Mouse (Mus musculus) spleen, adult 2 months (tissue): ENCODE measurements around the gene Add3. TPM values are rescaled to one million over a fixed set of nuclear protein-coding genes. Genes with fewer than 3 reads are reported as not detected.

Experiments used
- DNase-seq, 2 experiments: peaks; one replicate each; pipeline versions ENCODE4 v3.0.0 to v3.0.0-alpha.2; 2012 to 2021; ENCODE audit warnings: low spot score in 2 of 2, low read depth in 1 of 2
- H3K27ac ChIP-seq: fragments of 200-500 bp; 2 replicates; pipeline ENCODE4 v1.5.1; 2012; ENCODE audit warnings: low read length, inconsistent platforms; ENCODE audit not compliant: insufficient read depth
- H3K27me3 ChIP-seq: fragments of 200-500 bp; 2 replicates; pipeline ENCODE4 v1.6.1; 2012; ENCODE audit warnings: mild to moderate bottlenecking, moderate library complexity, low read length, inconsistent platforms; ENCODE audit not compliant: control insufficient read depth, insufficient read depth
- H3K36me3 ChIP-seq: fragments of 200-500 bp; 2 replicates; pipeline ENCODE4 v1.6.1; 2012; ENCODE audit warnings: mild to moderate bottlenecking, low read length, inconsistent platforms; ENCODE audit not compliant: control insufficient read depth, insufficient read depth
- H3K4me1 ChIP-seq: fragments of 200-500 bp; 2 replicates; pipeline ENCODE4 v1.6.1; 2011; ENCODE audit warnings: inconsistent platforms; ENCODE audit not compliant: control insufficient read depth, insufficient read depth, insufficient read length
- H3K4me3 ChIP-seq: fragments of 200-500 bp; 2 replicates; pipeline ENCODE4 v1.5.1; 2011; ENCODE audit warnings: mild to moderate bottlenecking, inconsistent platforms; ENCODE audit not compliant: insufficient read depth, insufficient read length; ENCODE audit errors: extremely low read depth
- CTCF ChIP-seq: fragments of 200-500 bp; IDR thresholded peaks from 2 replicates; pipeline ENCODE4 v1.5.1; 2011; ENCODE audit warnings: mild to moderate bottlenecking, inconsistent platforms; ENCODE audit not compliant: insufficient read depth, insufficient read length, insufficient replicate concordance; ENCODE audit errors: extremely low read depth
- POLR2A ChIP-seq: fragments of 200-500 bp; IDR thresholded peaks from 2 replicates; pipeline ENCODE4 v1.6.1; 2011; ENCODE audit warnings: low read depth, low read length, inconsistent platforms
- WGBS: fragments of 180-500 bp; shearing (Covaris S2); methylation state at CpG from one replicate; pipeline ENCODE4 v1.1.7; 2018; 5-methylcytosine and 5-hydroxymethylcytosine counted together
- polyA plus RNA-seq: library from polyadenylated mRNA; depleted of rRNA; stranded (reverse); fragments of >200 nt; gene quantifications from 2 replicates; pipeline ENCODE4 v1.2.3, GENCODE M21; 2012

Gene Add3
- polyA plus RNA-seq, 1 experiment: 40.6 TPM

GRCm38 (mm10) chr19:53166367-53166766 is 26.1 kb downstream of the Add3 start:
- 90% methylated on average over 10 of the region's 10 CpGs for WGBS
- Histone ChIP-seq H3K27me3 (no peaks in the 10 kb centered on the region), H3K4me1 (peaks cover 33% of the 10 kb centered on the region), H3K4me3 (no peak overlapping the region), H3K27ac (no peak overlapping the region), H3K36me3 (no peaks in the 10 kb centered on the region)
- TF ChIP-seq POLR2A (no peak), CTCF (no peak)
- no peak for DNase-seq

DNA sequence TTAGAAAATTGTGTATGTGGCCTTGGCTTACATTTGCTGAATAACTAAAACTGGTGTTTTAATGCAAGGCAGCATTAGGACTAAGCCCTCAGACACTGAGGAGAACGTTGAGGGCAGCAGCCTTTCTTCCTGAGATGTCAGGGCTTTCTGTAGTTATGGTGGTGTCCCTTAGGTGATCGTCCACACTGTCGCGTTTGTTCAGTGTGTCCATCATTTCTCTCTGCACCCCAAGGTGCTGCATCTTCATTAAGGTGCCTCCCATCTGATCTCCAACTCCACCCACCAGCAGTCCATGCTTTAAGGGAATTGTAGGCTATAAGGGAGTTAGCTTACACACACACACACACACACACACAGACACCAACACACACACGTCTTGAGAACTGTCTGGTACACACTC is 28.3 kb downstream of the Add3 start:
- 84% methylated on average over 5 of the region's 5 CpGs for WGBS
- no peak overlapping the region for H3K27ac ChIP-seq
- DNase-seq: no peak
- no peaks in the 10 kb centered on the region for H3K36me3 ChIP-seq
- H3K4me3 ChIP-seq: no peak overlapping the region
- H3K4me1 ChIP-seq: peaks cover 24% of the 10 kb centered on the region
- TF ChIP-seq POLR2A: no peak
- TF ChIP-seq CTCF: no peak
- H3K27me3 ChIP-seq: no peaks in the 10 kb centered on the region

DNA sequence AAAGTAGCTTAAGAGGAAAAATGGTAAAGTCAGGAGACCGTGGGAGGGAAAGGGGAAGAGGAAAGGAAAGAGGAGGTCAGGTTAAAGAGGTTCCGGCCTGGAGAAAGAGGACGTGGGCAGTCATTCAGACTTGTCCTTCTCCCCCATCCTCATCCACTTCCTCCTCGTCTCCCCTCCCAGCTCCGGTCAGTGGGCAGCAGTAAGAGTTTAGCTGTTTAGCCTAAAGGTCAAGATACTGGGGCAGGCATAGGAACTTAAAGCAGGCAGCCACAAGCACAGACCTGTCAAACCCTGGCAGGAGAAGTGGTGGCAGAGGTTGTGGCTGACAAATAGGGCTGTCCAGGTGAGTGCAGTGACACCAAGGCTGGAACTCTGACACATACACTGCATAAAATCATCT is 30.4 kb downstream of the Add3 start:
- TF ChIP-seq POLR2A: no peak
- no peak for TF ChIP-seq CTCF
- Histone ChIP-seq H3K4me3 (no peak overlapping the region), H3K27ac (no peak overlapping the region), H3K27me3 (no peaks in the 10 kb centered on the region), H3K4me1 (peaks cover 13% of the 10 kb centered on the region; the same call in 1 of the 2 replicates), H3K36me3 (no peaks in the 10 kb centered on the region)
- DNase-seq: no peak
- 63% methylated on average over 5 of the region's 5 CpGs for WGBS

GRCm38 (mm10) chr19:53174034-53174433 is 33.8 kb downstream of the Add3 start:
- 62% methylated on average over 2 of the region's 2 CpGs for WGBS
- no peaks in the 10 kb centered on the region for H3K27me3 ChIP-seq
- no peaks in the 10 kb centered on the region for H3K36me3 ChIP-seq
- no peak overlapping the region for H3K4me3 ChIP-seq
- no peak overlapping the region for H3K27ac ChIP-seq
- peaks cover 7% of the 10 kb centered on the region; the same call in 1 of the 2 replicates for H3K4me1 ChIP-seq
- no peak for TF ChIP-seq CTCF
- TF ChIP-seq POLR2A: no peak
- no peak for DNase-seq

- no peaks in the 10 kb centered on the region for H3K36me3 ChIP-seq
- no peak for TF ChIP-seq POLR2A
- TF ChIP-seq CTCF: no peak
- no peak overlapping the region for H3K4me3 ChIP-seq
- 63% methylated on average over 5 of the region's 5 CpGs for WGBS
- H3K27ac ChIP-seq: no peak overlapping the region
- peaks cover 6% of the 10 kb centered on the region; the same call in 1 of the 2 replicates for H3K4me1 ChIP-seq
- DNase-seq: no peak
- no peaks in the 10 kb centered on the region for H3K27me3 ChIP-seq
Observed at GRCm38 (mm10) chr19:53175550-53175949, 35.3 kb downstream of the Add3 start.

- no peak overlapping the region for H3K4me3 ChIP-seq
- no peaks in the 10 kb centered on the region for H3K36me3 ChIP-seq
- H3K4me1 ChIP-seq: peaks cover 15% of the 10 kb centered on the region
- DNase-seq: no peak
- no peak overlapping the region for H3K27ac ChIP-seq
- no peaks in the 10 kb centered on the region for H3K27me3 ChIP-seq
- no peak for TF ChIP-seq CTCF
- no peak for TF ChIP-seq POLR2A
- 92% methylated on average over 4 of the region's 4 CpGs for WGBS
Observed at GRCm38 (mm10) chr19:53176518-53176917, 36.3 kb downstream of the Add3 start.

- 94% methylated on average over 20 of the region's 20 CpGs for WGBS
- DNase-seq: no peak
- TF ChIP-seq POLR2A: no peak
- no peak for TF ChIP-seq CTCF
- Histone ChIP-seq H3K4me1 (peaks cover 25% of the 10 kb centered on the region), H3K27ac (no peak overlapping the region), H3K36me3 (no peaks in the 10 kb centered on the region), H3K4me3 (no peak overlapping the region), H3K27me3 (no peaks in the 10 kb centered on the region)
Observed at GRCm38 (mm10) chr19:53178611-53179528, 38.6 kb downstream of the Add3 start.
